Mouse (Mus musculus) liver, postnatal 0 days (tissue): ENCODE results near the gene Btd. TPM values are rescaled to one million over a fixed set of nuclear protein-coding genes. Genes with fewer than 3 reads are reported as not detected.

Experiments
- ATAC-seq: fragments of 200-750 bp; cut with Nextera tagmentation; 2 replicates; pipeline ENCODE4 v1.8.0; 2017; ENCODE audit warnings: mild to moderate bottlenecking, moderate library complexity
- DNase-seq: peaks from one replicate; pipeline ENCODE4 v3.0.0-alpha.2; 2016
- H3K27ac ChIP-seq: fragments of 300-500 bp; sonication (generic); 2 replicates; pipeline ENCODE4 v1.5.1; 2014; ENCODE audit warnings: antibody characterized with exemption, moderate library complexity, mild to moderate bottlenecking, low read depth
- H3K27me3 ChIP-seq: fragments of 300-500 bp; sonication (generic); 2 replicates; pipeline ENCODE4 v1.6.1; 2014; ENCODE audit warnings: low read length, control low read depth, mixed read lengths; ENCODE audit not compliant: insufficient read depth
- H3K36me3 ChIP-seq: fragments of 300-500 bp; sonication (generic); replicated peaks from 2 replicates; pipeline ENCODE4 v1.6.1; 2014; ENCODE audit warnings: mild to moderate bottlenecking, control low read depth, low read length, moderate library complexity, mixed read lengths; ENCODE audit not compliant: insufficient read depth
- H3K4me1 ChIP-seq: fragments of 300-500 bp; sonication (generic); 2 replicates; pipeline ENCODE4 v1.6.1; 2014; ENCODE audit warnings: antibody characterized with exemption, mild to moderate bottlenecking, control low read depth; ENCODE audit not compliant: insufficient read depth
- H3K4me2 ChIP-seq: fragments of 300-500 bp; sonication (generic); 2 replicates; pipeline ENCODE4 v1.6.1; 2014; ENCODE audit warnings: low read depth, mild to moderate bottlenecking, low read length, moderate library complexity, mixed read lengths
- H3K4me3 ChIP-seq: fragments of 300-500 bp; sonication (generic); 2 replicates; pipeline ENCODE4 v1.5.1; 2014; ENCODE audit warnings: low read depth, low read length
- H3K9ac ChIP-seq: fragments of 300-500 bp; sonication (generic); replicated peaks from 2 replicates; pipeline ENCODE4 v1.6.1; 2014; ENCODE audit warnings: mild to moderate bottlenecking, moderate library complexity
- H3K9me3 ChIP-seq: fragments of 300-500 bp; sonication (generic); 2 replicates; pipeline ENCODE4 v1.6.1; 2016; ENCODE audit warnings: mild to moderate bottlenecking, control low read depth, low read length, mixed read lengths
- CTCF ChIP-seq: sonication (generic); IDR thresholded peaks from 2 replicates; pipeline ENCODE4 v1.5.1; 2016; ENCODE audit warnings: antibody characterized with exemption, low read depth
- EP300 ChIP-seq: IDR thresholded peaks from 2 replicates; pipeline ENCODE4 v1.6.1; 2016; ENCODE audit warnings: antibody characterized with exemption, low read depth, mild to moderate bottlenecking
- WGBS: fragments of 180-500 bp; shearing (Covaris S2); extraction: QIAGEN DNeasy Blood & Tissue Kit; methylation state at CpG from one replicate; pipeline ENCODE4 v1.1.7; 2014; ENCODE audit not compliant: insufficient replicate concordance; 5-methylcytosine and 5-hydroxymethylcytosine counted together
- polyA plus RNA-seq: library from polyadenylated mRNA; unstranded; fragments of >200 nt; fragmentation: Nextera tagmentation; extraction: Ambion mirVana; gene quantifications from 2 replicates; pipeline ENCODE4 v1.2.1, GENCODE M21; 2015

The Btd gene
- polyA plus RNA-seq, 1 experiment from 2014 or later = 44.1 TPM

GRCm38 (mm10) chr14:31697755-31698154 is 56.9 kb downstream of the Btd start:
- 76% methylated on average over 4 of the region's 4 CpGs for WGBS
- H3K27ac ChIP-seq = no peak overlapping the region
- no peak overlapping the region for H3K4me2 ChIP-seq
- no peaks in the 10 kb centered on the region for H3K9me3 ChIP-seq
- no peak overlapping the region for H3K9ac ChIP-seq
- H3K4me3 ChIP-seq = no peak overlapping the region
- peaks cover 19% of the 10 kb centered on the region for H3K36me3 ChIP-seq
- no peak for ATAC-seq
- TF ChIP-seq CTCF (no peak), EP300 (no peak)
- H3K27me3 ChIP-seq = no peaks in the 10 kb centered on the region
- H3K4me1 ChIP-seq = no peaks in the 10 kb centered on the region
- DNase-seq = no peak

- Histone ChIP-seq H3K9me3 (no peaks in the 10 kb centered on the region), H3K4me2 (no peak overlapping the region), H3K36me3 (peaks cover 31% of the 10 kb centered on the region), H3K4me1 (no peaks in the 10 kb centered on the region), H3K4me3 (no peak overlapping the region), H3K9ac (no peak overlapping the region), H3K27me3 (no peaks in the 10 kb centered on the region), H3K27ac (no peak overlapping the region)
- ATAC-seq (no peak), DNase-seq (no peak)
- TF ChIP-seq EP300 (no peak), CTCF (no peak)
- WGBS = 92% methylated on average over 2 of the region's 2 CpGs
Observed at GRCm38 (mm10) chr14:31700376-31700775, 59.5 kb downstream of the Btd start.

GRCm38 (mm10) chr14:31709343-31709742 is 68.5 kb downstream of the Btd start:
- no peak overlapping the region for H3K27ac ChIP-seq
- H3K4me1 ChIP-seq = no peaks in the 10 kb centered on the region
- TF ChIP-seq CTCF (no peak), EP300 (no peak)
- no peaks in the 10 kb centered on the region for H3K27me3 ChIP-seq
- no peaks in the 10 kb centered on the region for H3K9me3 ChIP-seq
- no peak overlapping the region for H3K9ac ChIP-seq
- peaks cover 35% of the 10 kb centered on the region for H3K36me3 ChIP-seq
- H3K4me2 ChIP-seq = no peak overlapping the region
- H3K4me3 ChIP-seq = no peak overlapping the region
- ATAC-seq = no peak
- no peak for DNase-seq
- WGBS = 63% methylated on average over 1 of the region's 1 CpGs

GRCm38 (mm10) chr14:31715669-31716068 is 74.8 kb downstream of the Btd start:
- Histone ChIP-seq H3K27ac (no peak overlapping the region), H3K9ac (no peak overlapping the region), H3K36me3 (peaks cover 36% of the 10 kb centered on the region), H3K4me3 (no peak overlapping the region), H3K27me3 (no peaks in the 10 kb centered on the region), H3K4me2 (no peak overlapping the region), H3K4me1 (no peaks in the 10 kb centered on the region), H3K9me3 (no peaks in the 10 kb centered on the region)
- ATAC-seq (no peak), DNase-seq (no peak)
- TF ChIP-seq EP300 (no peak), CTCF (no peak)

- Histone ChIP-seq H3K9me3 (no peaks in the 10 kb centered on the region), H3K36me3 (peaks cover 35% of the 10 kb centered on the region), H3K27me3 (no peaks in the 10 kb centered on the region), H3K4me3 (no peak overlapping the region), H3K9ac (no peak overlapping the region), H3K4me2 (no peak overlapping the region), H3K27ac (no peak overlapping the region), H3K4me1 (no peaks in the 10 kb centered on the region)
- 90% methylated on average over 5 of the region's 5 CpGs for WGBS
- DNase-seq (no peak), ATAC-seq (no peak)
- no peak for TF ChIP-seq EP300
- TF ChIP-seq CTCF = no peak
Observed at GRCm38 (mm10) chr14:31717360-31717759, 76.5 kb downstream of the Btd start.

Other genes with a start within 250 kb of the Btd start
- 29.7 and 31.8 TPM in 2 replicates for gene Sh3bp5, start 204.9 kb upstream of the Btd start, polyA plus RNA-seq
- gene Eaf1, start 146.6 kb upstream of the Btd start, polyA plus RNA-seq = 9.6 and 11.4 TPM in 2 replicates
- 23.6 and 26.1 TPM in 2 replicates for gene Mettl6, start 146.0 kb upstream of the Btd start, polyA plus RNA-seq
- 0.29 and 0.52 TPM in 2 replicates for gene Colq, start 49.7 kb upstream of the Btd start, polyA plus RNA-seq
- gene Gm49387, start 150 bp upstream of the Btd start, polyA plus RNA-seq = 0.89 and 3.9 TPM in 2 replicates
- 310 and 342 TPM in 2 replicates for gene Hacl1, start 258 bp downstream of the Btd start, polyA plus RNA-seq
- gene Ankrd28, start 189.6 kb downstream of the Btd start, polyA plus RNA-seq = 3.2 TPM in 2 replicates